Mouse (Mus musculus) limb, embryonic 14.5 days (tissue): ENCODE results near the gene Dpp8. TPM values are rescaled to one million over a fixed set of nuclear protein-coding genes. Genes with fewer than 3 reads are reported as not detected.

ENCODE experiments used
- ATAC-seq: fragments of 200-750 bp; cut with Nextera tagmentation; 2 replicates; pipeline ENCODE4 v1.8.0; 2017; ENCODE audit warnings: low read depth, moderate number of reproducible peaks, moderate TSS enrichment; ENCODE audit not compliant: low FRiP score
- DNase-seq: peaks from one replicate; pipeline ENCODE4 v3.0.0-alpha.2; 2015; ENCODE audit warnings: low spot score
- H3K27ac ChIP-seq: fragments of 300-500 bp; sonication (generic); replicated peaks from 2 replicates; pipeline ENCODE4 v1.5.1; 2014; ENCODE audit warnings: low read depth, mild to moderate bottlenecking, low read length, moderate library complexity, mixed read lengths
- H3K27me3 ChIP-seq: fragments of 300-500 bp; sonication (generic); 2 replicates; pipeline ENCODE4 v1.6.1; 2014; ENCODE audit warnings: low read length, mixed read lengths; ENCODE audit not compliant: control insufficient read depth, insufficient read depth
- H3K36me3 ChIP-seq: fragments of 300-500 bp; sonication (generic); 2 replicates; pipeline ENCODE4 v1.6.1; 2014; ENCODE audit warnings: mild to moderate bottlenecking, low read length, moderate library complexity, mixed read lengths; ENCODE audit not compliant: control insufficient read depth, insufficient read depth
- H3K4me1 ChIP-seq: fragments of 300-500 bp; sonication (generic); 2 replicates; pipeline ENCODE4 v1.6.1; 2014; ENCODE audit warnings: antibody characterized with exemption, low read length, mixed read lengths; ENCODE audit not compliant: control insufficient read depth, insufficient read depth
- H3K4me2 ChIP-seq: fragments of 300-500 bp; sonication (generic); replicated peaks from 2 replicates; pipeline ENCODE4 v1.6.1; 2014; ENCODE audit warnings: low read depth, mild to moderate bottlenecking, low read length, moderate library complexity; ENCODE audit not compliant: severe bottlenecking
- H3K4me3 ChIP-seq: fragments of 300-500 bp; sonication (generic); replicated peaks from 2 replicates; pipeline ENCODE4 v1.5.1; 2014; ENCODE audit warnings: low read length
- H3K9ac ChIP-seq: fragments of 300-500 bp; sonication (generic); 2 replicates; pipeline ENCODE4 v1.6.1; 2014; ENCODE audit warnings: mild to moderate bottlenecking, low read depth, low read length, moderate library complexity; ENCODE audit not compliant: severe bottlenecking
- H3K9me3 ChIP-seq: fragments of 300-500 bp; sonication (generic); 2 replicates; pipeline ENCODE4 v1.6.1; 2016; ENCODE audit warnings: low read length; ENCODE audit not compliant: control insufficient read depth
- POLR2A ChIP-seq: fragments of 200-500 bp; IDR thresholded peaks from 2 replicates; pipeline ENCODE4 v1.8.0; 2012; ENCODE audit warnings: inconsistent platforms, mild to moderate bottlenecking, moderate library complexity, borderline replicate concordance; ENCODE audit not compliant: insufficient read depth, insufficient read length; ENCODE audit errors: extremely low read depth
- WGBS: fragments of 180-500 bp; shearing (Covaris S2); extraction: QIAGEN DNeasy Blood & Tissue Kit; methylation state at CpG from one replicate; pipeline ENCODE4 v1.1.7; 2014; 5-methylcytosine and 5-hydroxymethylcytosine counted together
- polyA plus RNA-seq, 2 experiments: library from polyadenylated mRNA; depleted of rRNA in 1 of 2; stranded (reverse) in 1 of 2; unstranded in 1 of 2; fragments of >200 nt; fragmentation: Nextera tagmentation in 1 of 2; extraction: Ambion mirVana in 1 of 2; gene quantifications; 2 replicates each; pipeline versions ENCODE4 v1.2.1 to v1.2.3; 2012 to 2014

Dpp8 gene
- polyA plus RNA-seq, 2 experiments: 29.1 to 52.3 TPM

GRCm38 (mm10) chr9:65106821-65107220 lies 74.6 kb downstream of the Dpp8 start:
- ATAC-seq (no peak), DNase-seq (no peak)
- Histone ChIP-seq H3K4me3 (no peak overlapping the region), H3K4me2 (no peak overlapping the region), H3K9me3 (no peaks in the 10 kb centered on the region), H3K36me3 (no peaks in the 10 kb centered on the region), H3K27ac (no peak overlapping the region), H3K4me1 (peaks cover 25% of the 10 kb centered on the region), H3K27me3 (no peaks in the 10 kb centered on the region), H3K9ac (no peak overlapping the region)
- 78% methylated on average over 4 of the region's 4 CpGs for WGBS
- TF ChIP-seq POLR2A: no peak

GRCm38 (mm10) chr9:65107893-65108292 lies 75.7 kb downstream of the Dpp8 start:
- Histone ChIP-seq H3K9me3 (no peaks in the 10 kb centered on the region), H3K27me3 (no peaks in the 10 kb centered on the region), H3K4me3 (no peak overlapping the region), H3K27ac (no peak overlapping the region), H3K4me1 (peaks cover 22% of the 10 kb centered on the region), H3K36me3 (no peaks in the 10 kb centered on the region), H3K4me2 (no peak overlapping the region), H3K9ac (no peak overlapping the region)
- TF ChIP-seq POLR2A: no peak
- DNase-seq (no peak), ATAC-seq (no peak)
- 81% methylated on average over 1 of the region's 1 CpGs for WGBS

GRCm38 (mm10) chr9:65109132-65110072 lies 77.2 kb downstream of the Dpp8 start:
- H3K4me2 ChIP-seq: peak overlapping the region; percentile 41
- H3K9ac ChIP-seq: peak overlapping the region; percentile 54
- no peak for TF ChIP-seq POLR2A
- H3K27me3 ChIP-seq: no peaks in the 10 kb centered on the region
- H3K36me3 ChIP-seq: peaks cover 4% of the 10 kb centered on the region; the same call in 1 of the 2 replicates
- peak overlapping the region; percentile 10; the same call in 1 of the 2 replicates for H3K4me3 ChIP-seq
- WGBS: 16% methylated on average over 24 of the region's 24 CpGs
- ATAC-seq (peak; percentile 85), DNase-seq (peak; percentile 57)
- no peaks in the 10 kb centered on the region for H3K9me3 ChIP-seq
- peaks cover 10% of the 10 kb centered on the region for H3K4me1 ChIP-seq
- H3K27ac ChIP-seq: peak overlapping the region; percentile 76

GRCm38 (mm10) chr9:65111698-65112097 lies 79.5 kb downstream of the Dpp8 start:
- WGBS: 92% methylated on average over 5 of the region's 5 CpGs
- H3K9ac ChIP-seq: no peak overlapping the region
- no peak overlapping the region for H3K4me2 ChIP-seq
- no peaks in the 10 kb centered on the region for H3K27me3 ChIP-seq
- no peak overlapping the region for H3K27ac ChIP-seq
- no peak overlapping the region for H3K4me3 ChIP-seq
- ATAC-seq: no peak
- H3K9me3 ChIP-seq: no peaks in the 10 kb centered on the region
- peaks cover 12% of the 10 kb centered on the region for H3K36me3 ChIP-seq
- H3K4me1 ChIP-seq: peaks cover 10% of the 10 kb centered on the region
- TF ChIP-seq POLR2A: no peak
- DNase-seq: no peak

- Histone ChIP-seq H3K27me3 (no peaks in the 10 kb centered on the region), H3K4me3 (no peak overlapping the region), H3K9ac (no peak overlapping the region), H3K4me1 (peaks cover 10% of the 10 kb centered on the region), H3K4me2 (no peak overlapping the region), H3K36me3 (peaks cover 30% of the 10 kb centered on the region), H3K27ac (no peak overlapping the region), H3K9me3 (no peaks in the 10 kb centered on the region)
- ATAC-seq (no peak), DNase-seq (no peak)
- TF ChIP-seq POLR2A: no peak
- WGBS: 82% methylated on average over 2 of the region's 2 CpGs
These were observed 81.5 kb downstream of the Dpp8 start for GRCm38 (mm10) chr9:65113694-65114093.
